Mouse (Mus musculus) liver, embryonic 12.5 days (tissue): ENCODE results near the gene Tnip3. TPM values are rescaled to one million over a fixed set of nuclear protein-coding genes. Genes with fewer than 3 reads are reported as not detected.

ENCODE experiments used
- ATAC-seq: fragments of 200-750 bp; cut with Nextera tagmentation; 2 replicates; pipeline ENCODE4 v1.8.0; 2017; ENCODE audit warnings: moderate number of reproducible peaks, mild to moderate bottlenecking, moderate library complexity
- H3K27ac ChIP-seq: fragments of 300-500 bp; sonication (generic); 2 replicates; pipeline ENCODE4 v1.5.1; 2016; ENCODE audit warnings: mild to moderate bottlenecking
- H3K27me3 ChIP-seq: fragments of 300-500 bp; sonication (generic); replicated peaks from 2 replicates; pipeline ENCODE4 v1.6.1; 2016; ENCODE audit warnings: mild to moderate bottlenecking, moderate library complexity
- H3K36me3 ChIP-seq: fragments of 300-500 bp; sonication (generic); 2 replicates; pipeline ENCODE4 v1.6.1; 2016; ENCODE audit warnings: mild to moderate bottlenecking, moderate library complexity
- H3K4me1 ChIP-seq: fragments of 300-500 bp; sonication (generic); 2 replicates; pipeline ENCODE4 v1.6.1; 2016
- H3K4me2 ChIP-seq: fragments of 300-500 bp; sonication (generic); 2 replicates; pipeline ENCODE4 v1.6.1; 2016; ENCODE audit warnings: mild to moderate bottlenecking, moderate library complexity
- H3K4me3 ChIP-seq: fragments of 300-500 bp; sonication (generic); 2 replicates; pipeline ENCODE4 v1.5.1; 2016; ENCODE audit warnings: mild to moderate bottlenecking, moderate library complexity
- H3K9ac ChIP-seq: fragments of 300-500 bp; sonication (generic); 2 replicates; pipeline ENCODE4 v1.6.1; 2016; ENCODE audit warnings: mild to moderate bottlenecking, moderate library complexity
- H3K9me3 ChIP-seq: fragments of 300-500 bp; sonication (generic); replicated peaks from 2 replicates; pipeline ENCODE4 v1.6.1; 2016; ENCODE audit warnings: mild to moderate bottlenecking, moderate library complexity
- WGBS: fragments of 180-500 bp; shearing (Covaris S2); methylation state at CpG from one replicate; pipeline ENCODE4 v1.1.7; 2016; ENCODE audit not compliant: insufficient replicate concordance; 5-methylcytosine and 5-hydroxymethylcytosine counted together
- polyA plus RNA-seq: library from polyadenylated mRNA; unstranded; fragments of >200 nt; fragmentation: Nextera tagmentation; extraction: Ambion mirVana; gene quantifications from 2 replicates; pipeline ENCODE4 v1.2.1, GENCODE M21; 2016

Gene Tnip3
- polyA plus RNA-seq, 1 experiment from 2014 or later, result 0.10 TPM

DNA sequence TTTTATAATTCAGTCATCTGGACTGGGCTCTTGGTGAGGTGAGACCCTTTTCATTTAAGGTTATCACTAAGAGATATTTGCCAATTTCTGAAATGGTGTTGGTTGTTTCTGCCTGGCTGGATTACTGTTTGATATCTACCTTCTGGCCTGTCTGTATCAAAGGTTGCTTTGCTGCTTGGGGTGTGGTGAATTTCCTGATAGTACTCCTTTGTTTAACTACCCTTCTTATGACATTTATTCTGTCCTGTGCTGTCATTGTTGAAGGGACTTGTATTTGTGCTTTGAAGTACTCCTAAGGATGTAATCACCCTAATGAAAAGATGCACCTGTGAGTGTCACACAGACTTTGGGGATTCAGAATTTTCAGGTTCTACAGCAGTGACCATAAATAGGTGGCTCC is 96.1 kb downstream of the Tnip3 start:
- ATAC-seq, result no peak

DNA sequence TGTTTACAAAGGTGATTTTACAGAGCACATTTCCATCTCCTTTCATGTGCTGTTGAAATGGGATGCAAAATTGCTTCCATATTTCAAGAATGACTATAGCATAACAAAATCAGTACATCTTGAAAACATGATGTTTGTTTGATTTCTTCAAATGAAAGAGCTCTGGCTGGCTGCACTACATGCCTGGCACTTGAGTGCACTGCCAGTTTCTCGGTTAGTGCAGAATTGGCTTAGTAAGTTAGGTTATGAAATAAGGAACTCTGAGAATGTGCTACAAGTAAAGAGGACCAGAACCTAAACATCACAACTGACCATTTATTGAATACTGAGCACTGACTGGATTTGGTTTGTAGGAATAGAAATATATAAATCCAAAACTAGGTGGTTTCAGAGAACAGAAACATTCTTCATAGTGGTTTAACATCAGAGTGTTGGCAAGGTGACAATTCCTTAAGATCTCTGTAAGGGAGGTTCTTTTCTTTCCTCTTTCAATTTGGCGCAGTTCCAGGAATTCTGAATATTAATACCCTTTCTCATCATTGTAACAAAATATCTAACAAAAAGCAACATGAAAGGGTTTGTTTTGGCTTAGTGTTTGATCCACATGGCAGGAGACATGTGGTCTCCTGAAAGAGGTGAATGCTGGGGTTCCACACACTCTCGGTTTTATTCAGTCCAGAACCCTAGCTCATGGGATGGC is 98.1 kb downstream of the Tnip3 start:
- H3K27me3 ChIP-seq, result no peaks in the 10 kb centered on the region
- no peak overlapping the region for H3K4me3 ChIP-seq
- WGBS, result 73% methylated on average over 3 of the region's 3 CpGs
- H3K27ac ChIP-seq, result no peak overlapping the region
- H3K9ac ChIP-seq, result no peak overlapping the region
- H3K9me3 ChIP-seq, result no peaks in the 10 kb centered on the region
- no peaks in the 10 kb centered on the region for H3K4me1 ChIP-seq
- H3K4me2 ChIP-seq, result no peak overlapping the region
- H3K36me3 ChIP-seq, result no peaks in the 10 kb centered on the region
- ATAC-seq, result no peak

More for the DNA sequence above, 96.1 kb downstream of the Tnip3 start:
- H3K4me1 ChIP-seq, result no peaks in the 10 kb centered on the region
- no peak overlapping the region for H3K27ac ChIP-seq
- no peaks in the 10 kb centered on the region for H3K36me3 ChIP-seq
- H3K9me3 ChIP-seq, result no peaks in the 10 kb centered on the region
- H3K4me2 ChIP-seq, result no peak overlapping the region
- no peak overlapping the region for H3K4me3 ChIP-seq
- H3K9ac ChIP-seq, result no peak overlapping the region
- H3K27me3 ChIP-seq, result no peaks in the 10 kb centered on the region

DNA sequence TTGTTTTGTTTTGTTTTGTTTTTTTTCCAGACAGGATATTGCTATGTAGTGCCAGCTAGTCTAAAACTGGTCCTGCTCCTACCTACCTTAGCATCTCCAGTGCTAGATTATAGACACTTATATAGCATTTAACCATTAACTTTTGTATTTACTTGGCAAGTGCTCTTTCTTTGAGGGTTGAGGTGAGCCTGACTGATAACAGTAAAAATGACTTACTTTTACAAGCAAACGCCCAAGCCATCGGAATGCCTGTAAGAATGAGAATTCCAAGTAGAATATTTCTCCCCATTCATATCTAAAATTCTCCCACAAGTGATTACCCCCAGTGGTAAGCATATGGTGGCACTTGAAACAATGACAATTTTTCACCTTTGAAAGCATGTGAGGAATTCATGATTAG is 105.5 kb downstream of the Tnip3 start:
- H3K4me1 ChIP-seq, result no peaks in the 10 kb centered on the region
- 65% methylated on average over 2 of the region's 2 CpGs for whole genome bisulfite sequencing
- ATAC-seq, result no peak
- no peak overlapping the region for H3K9ac ChIP-seq
- no peaks in the 10 kb centered on the region for H3K27me3 ChIP-seq
- no peak overlapping the region for H3K4me2 ChIP-seq
- H3K9me3 ChIP-seq, result no peaks in the 10 kb centered on the region
- H3K27ac ChIP-seq, result no peak overlapping the region
- H3K4me3 ChIP-seq, result no peak overlapping the region
- no peaks in the 10 kb centered on the region for H3K36me3 ChIP-seq

DNA sequence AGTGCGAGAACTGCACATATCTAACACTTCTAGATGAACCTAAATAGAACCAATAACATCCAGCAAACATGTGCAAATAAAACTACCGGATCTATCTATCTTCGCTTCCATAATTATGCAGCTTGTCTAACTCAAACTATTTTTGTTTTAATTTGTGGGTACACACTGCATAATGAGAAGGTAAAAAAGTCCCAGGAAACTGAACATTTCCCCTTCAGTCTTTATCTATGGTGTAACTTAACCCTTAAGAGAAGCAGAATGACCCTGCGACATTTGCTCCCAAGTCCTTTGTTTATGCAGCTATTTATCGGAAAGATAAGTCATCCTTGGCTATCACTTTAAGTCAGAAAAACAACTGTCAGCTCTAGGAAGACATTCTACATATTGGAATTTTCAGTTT is 107.1 kb downstream of the Tnip3 start:
- Histone ChIP-seq H3K4me1 (no peaks in the 10 kb centered on the region), H3K9me3 (no peaks in the 10 kb centered on the region), H3K27ac (no peak overlapping the region), H3K36me3 (no peaks in the 10 kb centered on the region), H3K4me3 (no peak overlapping the region), H3K4me2 (no peak overlapping the region), H3K9ac (no peak overlapping the region), H3K27me3 (no peaks in the 10 kb centered on the region)
- WGBS, result 67% methylated on average over 5 of the region's 5 CpGs
- ATAC-seq, result no peak

DNA sequence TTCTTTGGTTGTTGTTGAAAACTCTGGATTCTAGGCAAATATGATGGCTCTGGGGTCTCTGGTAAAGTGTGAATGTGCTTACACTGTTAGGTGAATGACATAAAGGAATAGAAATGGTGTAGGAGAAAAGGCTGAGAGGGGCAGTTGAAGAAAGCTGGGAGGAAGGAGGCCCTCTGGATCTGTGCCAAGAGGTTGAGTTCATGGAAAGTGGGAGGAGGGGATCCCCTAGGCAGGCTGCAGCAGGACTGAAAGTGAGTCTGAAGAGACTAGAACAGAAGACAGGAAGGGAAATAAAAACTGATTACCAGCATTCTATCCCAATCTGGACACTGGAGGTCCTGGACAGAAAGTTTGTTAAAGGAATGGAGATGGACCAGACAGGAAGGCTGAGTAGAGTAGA is 117.3 kb downstream of the Tnip3 start:
- Histone ChIP-seq H3K9me3 (no peaks in the 10 kb centered on the region), H3K9ac (no peak overlapping the region), H3K27ac (no peak overlapping the region), H3K4me2 (no peak overlapping the region), H3K27me3 (no peaks in the 10 kb centered on the region), H3K4me1 (no peaks in the 10 kb centered on the region), H3K36me3 (no peaks in the 10 kb centered on the region), H3K4me3 (no peak overlapping the region)
- no peak for ATAC-seq

DNA sequence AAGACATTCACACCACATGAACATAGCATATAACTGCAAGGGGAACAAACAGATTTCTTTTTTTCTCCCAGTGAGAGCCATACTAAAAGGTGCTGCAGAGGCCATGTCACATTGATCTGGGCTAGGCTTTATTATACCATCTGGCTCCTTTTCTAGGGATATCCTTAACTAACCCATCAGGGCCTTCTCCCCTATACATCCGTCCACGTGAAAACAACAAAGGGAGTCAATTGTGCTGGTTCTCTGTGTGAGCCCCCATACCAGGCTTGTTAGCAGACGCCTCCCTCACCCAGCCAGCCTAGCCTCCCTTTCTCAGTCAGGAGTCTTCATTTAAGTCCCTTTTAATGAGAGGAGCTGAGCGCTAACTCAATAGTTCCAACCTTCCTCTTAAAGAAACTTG is 119.0 kb downstream of the Tnip3 start:
- Histone ChIP-seq H3K36me3 (no peaks in the 10 kb centered on the region), H3K4me3 (no peak overlapping the region), H3K27ac (no peak overlapping the region), H3K4me2 (no peak overlapping the region), H3K4me1 (no peaks in the 10 kb centered on the region), H3K9ac (no peak overlapping the region), H3K9me3 (no peaks in the 10 kb centered on the region), H3K27me3 (no peaks in the 10 kb centered on the region)
- 72% methylated on average over 4 of the region's 4 CpGs for WGBS
- ATAC-seq, result no peak

DNA sequence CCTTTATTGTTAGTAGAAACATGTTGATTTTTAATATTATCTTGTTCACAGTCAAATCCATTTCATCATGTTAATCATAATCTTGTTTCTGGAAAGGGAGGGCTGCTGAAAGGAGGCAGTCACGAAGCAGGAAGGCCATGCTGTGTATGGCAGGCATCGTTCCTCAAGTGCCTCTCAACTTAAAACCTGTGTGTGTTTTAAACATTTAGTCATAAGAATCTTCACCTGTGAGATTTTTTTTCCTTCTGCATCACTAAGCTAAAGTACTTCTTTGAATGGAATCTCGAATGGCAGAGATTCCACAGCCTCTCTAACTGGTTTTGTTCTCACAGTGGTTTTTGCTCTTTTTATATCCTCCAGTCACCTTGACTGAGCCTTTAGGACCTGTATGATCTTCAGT is 121.3 kb downstream of the Tnip3 start:
- WGBS, result 35% methylated on average over 3 of the region's 3 CpGs
- Histone ChIP-seq H3K36me3 (no peaks in the 10 kb centered on the region), H3K9me3 (no peaks in the 10 kb centered on the region), H3K4me1 (no peaks in the 10 kb centered on the region), H3K27me3 (no peaks in the 10 kb centered on the region), H3K4me3 (no peak overlapping the region), H3K27ac (no peak overlapping the region), H3K9ac (no peak overlapping the region), H3K4me2 (no peak overlapping the region)
- no peak for ATAC-seq

DNA sequence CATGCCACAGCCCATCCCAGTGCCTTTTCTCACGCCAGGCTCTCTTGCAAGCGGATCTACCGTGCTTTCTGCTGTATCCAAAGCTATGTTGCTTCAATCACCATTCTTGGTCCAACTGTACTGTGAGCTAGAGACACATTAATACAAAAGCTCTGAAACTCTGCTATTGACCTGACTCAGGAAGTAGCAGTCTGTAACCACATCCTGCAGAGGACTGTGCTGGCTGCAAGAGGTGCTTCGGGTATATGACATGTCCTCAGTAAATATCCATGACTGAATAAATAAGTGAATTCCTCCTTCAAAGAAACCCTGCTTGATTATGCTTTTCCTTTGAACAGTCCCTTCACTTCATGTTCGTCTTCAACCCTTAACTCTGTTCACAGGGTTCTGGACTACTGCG is 122.6 kb downstream of the Tnip3 start:
- H3K9me3 ChIP-seq, result no peaks in the 10 kb centered on the region
- 50% methylated on average over 6 of the region's 6 CpGs for WGBS
- no peaks in the 10 kb centered on the region for H3K27me3 ChIP-seq
- no peaks in the 10 kb centered on the region for H3K36me3 ChIP-seq
- ATAC-seq, result no peak
- H3K27ac ChIP-seq, result no peak overlapping the region
- H3K9ac ChIP-seq, result no peak overlapping the region
- H3K4me1 ChIP-seq, result no peaks in the 10 kb centered on the region
- H3K4me2 ChIP-seq, result no peak overlapping the region
- no peak overlapping the region for H3K4me3 ChIP-seq

DNA sequence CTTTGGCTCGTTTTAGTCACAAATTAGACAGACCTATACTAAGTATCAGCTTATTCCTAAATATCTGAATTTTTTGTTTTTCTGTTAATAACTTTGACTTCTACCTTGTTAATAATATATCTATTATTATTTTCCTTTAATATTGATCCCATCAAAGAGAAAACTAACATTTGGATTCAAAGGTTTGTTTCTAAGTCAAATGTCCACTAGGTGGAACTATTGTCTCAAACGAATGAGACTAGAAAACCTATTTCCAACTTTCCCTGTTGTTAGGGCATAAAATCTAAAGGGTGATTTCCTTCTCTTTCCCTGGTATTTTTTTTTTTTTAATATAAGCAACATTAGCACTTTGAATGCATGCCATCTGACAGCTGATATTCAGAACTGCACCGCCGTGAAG is 126.3 kb downstream of the Tnip3 start:
- no peak for ATAC-seq

DNA sequence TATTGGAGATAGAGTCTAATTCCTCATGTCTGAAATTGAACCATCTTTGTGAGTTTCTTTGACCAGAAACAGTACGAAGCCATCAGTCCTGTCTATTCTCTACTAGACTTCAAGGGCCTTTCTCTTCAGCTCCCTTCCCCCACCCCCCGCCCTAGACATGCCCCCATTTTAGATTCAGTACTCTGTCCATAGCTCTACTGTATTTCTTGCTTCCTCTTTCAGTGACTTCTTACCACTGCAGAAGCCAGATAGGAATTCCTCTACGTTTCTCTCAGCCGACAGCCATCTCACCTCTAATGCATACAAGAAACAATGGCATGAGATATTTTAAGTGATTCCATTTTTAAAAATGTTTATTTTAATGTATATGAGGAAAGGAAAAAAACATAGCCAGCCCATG is 136.2 kb downstream of the Tnip3 start:
- no peak overlapping the region for H3K4me3 ChIP-seq
- no peak overlapping the region for H3K9ac ChIP-seq
- H3K4me2 ChIP-seq, result no peak overlapping the region
- ATAC-seq, result no peak
- H3K36me3 ChIP-seq, result no peaks in the 10 kb centered on the region
- no peaks in the 10 kb centered on the region for H3K4me1 ChIP-seq
- H3K9me3 ChIP-seq, result no peaks in the 10 kb centered on the region
- WGBS, result 36% methylated on average over 4 of the region's 4 CpGs
- H3K27me3 ChIP-seq, result no peaks in the 10 kb centered on the region
- H3K27ac ChIP-seq, result no peak overlapping the region

More for the DNA sequence above, 126.3 kb downstream of the Tnip3 start:
- no peaks in the 10 kb centered on the region for H3K36me3 ChIP-seq
- no peak overlapping the region for H3K4me2 ChIP-seq
- H3K9ac ChIP-seq, result no peak overlapping the region
- no peaks in the 10 kb centered on the region for H3K27me3 ChIP-seq
- H3K27ac ChIP-seq, result no peak overlapping the region
- WGBS, result 39% methylated on average over 4 of the region's 4 CpGs
- no peaks in the 10 kb centered on the region for H3K4me1 ChIP-seq
- no peak overlapping the region for H3K4me3 ChIP-seq
- H3K9me3 ChIP-seq, result no peaks in the 10 kb centered on the region

DNA sequence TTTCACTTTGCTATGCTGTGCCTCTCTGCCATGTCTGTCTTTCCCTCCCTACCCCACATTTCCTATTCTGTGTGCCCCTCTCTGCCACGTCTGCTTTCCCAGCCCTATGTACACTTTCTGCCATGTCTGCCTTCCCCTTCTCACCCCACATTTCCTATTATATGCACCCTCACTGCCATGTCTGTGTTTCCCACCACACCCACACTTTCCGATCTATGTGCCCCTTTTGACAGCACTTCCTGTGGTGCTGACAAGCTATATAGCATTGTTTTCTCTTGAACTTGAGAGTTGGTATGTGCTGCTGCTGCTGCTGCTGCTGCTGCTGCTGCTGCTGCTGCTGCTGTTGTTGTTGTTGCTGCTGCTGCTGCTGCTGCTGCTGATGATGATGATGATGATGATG is 136.9 kb downstream of the Tnip3 start:
- Histone ChIP-seq H3K27me3 (no peaks in the 10 kb centered on the region), H3K4me3 (no peak overlapping the region), H3K9me3 (no peaks in the 10 kb centered on the region), H3K4me1 (no peaks in the 10 kb centered on the region), H3K27ac (no peak overlapping the region), H3K4me2 (peak overlapping the region; percentile 14; the same call in 1 of the 2 replicates), H3K9ac (no peak overlapping the region), H3K36me3 (no peaks in the 10 kb centered on the region)
- ATAC-seq, result no peak
- WGBS, result 27% methylated on average over 2 of the region's 2 CpGs

DNA sequence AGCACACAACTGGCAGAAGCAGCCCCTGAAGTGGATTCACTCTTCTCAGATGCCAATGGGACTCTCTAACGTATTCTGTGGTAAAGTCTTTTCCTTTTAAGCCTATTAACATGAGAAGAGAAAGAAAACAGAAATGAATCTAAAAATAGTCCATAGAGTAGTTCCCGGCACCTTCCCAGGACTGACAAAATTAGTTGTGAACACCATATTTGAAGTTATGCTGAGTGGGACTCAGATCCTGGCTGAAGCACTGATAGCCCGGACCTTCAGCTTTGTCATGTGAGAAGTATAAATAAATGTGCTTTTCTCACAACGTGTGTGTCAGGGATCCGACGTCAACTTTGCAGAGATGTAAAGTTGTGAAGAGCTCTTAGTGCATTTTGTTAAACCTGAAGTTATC is 138.9 kb downstream of the Tnip3 start:
- H3K9ac ChIP-seq, result no peak overlapping the region
- ATAC-seq, result no peak

DNA sequence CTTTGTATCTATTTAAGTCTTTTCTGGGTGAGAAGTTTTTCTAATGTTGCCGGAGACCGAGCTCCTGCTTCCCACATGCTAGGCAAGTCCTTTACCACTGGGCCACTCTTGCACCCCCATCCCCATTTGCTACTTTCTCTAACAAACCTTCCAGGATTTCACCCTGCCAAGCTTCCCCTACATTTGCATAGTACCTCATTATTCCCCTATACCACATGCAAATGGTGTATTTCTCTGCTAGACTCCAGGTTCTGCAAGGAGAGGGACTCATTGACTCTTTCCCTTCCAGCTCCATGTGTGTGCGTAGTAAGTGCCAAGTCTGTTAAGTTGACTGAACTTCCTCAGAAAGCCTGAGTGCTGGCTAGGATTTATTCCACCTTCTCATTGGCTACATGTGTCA is 141.2 kb downstream of the Tnip3 start:
- whole genome bisulfite sequencing, result 79% methylated on average over 3 of the region's 3 CpGs
- H3K4me1 ChIP-seq, result peaks cover 4% of the 10 kb centered on the region; the same call in 1 of the 2 replicates
- no peak overlapping the region for H3K9ac ChIP-seq

More for the DNA sequence above, 138.9 kb downstream of the Tnip3 start:
- 61% methylated on average over 6 of the region's 6 CpGs for WGBS
- H3K27ac ChIP-seq, result no peak overlapping the region
- H3K4me1 ChIP-seq, result no peaks in the 10 kb centered on the region
- H3K4me2 ChIP-seq, result no peak overlapping the region
- no peaks in the 10 kb centered on the region for H3K9me3 ChIP-seq
- H3K4me3 ChIP-seq, result no peak overlapping the region
- H3K27me3 ChIP-seq, result peaks cover 4% of the 10 kb centered on the region; the same call in 1 of the 2 replicates
- H3K36me3 ChIP-seq, result no peaks in the 10 kb centered on the region

More for the DNA sequence above, 141.2 kb downstream of the Tnip3 start:
- Histone ChIP-seq H3K27ac (no peak overlapping the region), H3K9me3 (no peaks in the 10 kb centered on the region), H3K4me3 (no peak overlapping the region), H3K4me2 (no peak overlapping the region), H3K27me3 (peaks cover 24% of the 10 kb centered on the region), H3K36me3 (no peaks in the 10 kb centered on the region)
- ATAC-seq, result no peak
